Mouse (Mus musculus) hindbrain, embryonic 14.5 days (tissue): ENCODE data around the gene Gnb1. TPM values are rescaled to one million over a fixed set of nuclear protein-coding genes. Genes with fewer than 3 reads are reported as not detected.

Experiments used
- ATAC-seq: fragments of 200-750 bp; cut with Nextera tagmentation; 2 replicates; pipeline ENCODE4 v1.8.0; 2017; ENCODE audit warnings: moderate number of reproducible peaks, mild to moderate bottlenecking, moderate TSS enrichment, moderate library complexity; ENCODE audit not compliant: low FRiP score
- DNase-seq: peaks from one replicate; pipeline ENCODE4 v3.0.0-alpha.2; 2015; ENCODE audit warnings: low spot score
- H3K27ac ChIP-seq: fragments of 300-500 bp; sonication (generic); 2 replicates; pipeline ENCODE4 v1.5.1; 2014; ENCODE audit warnings: mild to moderate bottlenecking, moderate library complexity
- H3K27me3 ChIP-seq: fragments of 300-500 bp; sonication (generic); 2 replicates; pipeline ENCODE4 v1.6.1; 2014; ENCODE audit warnings: mild to moderate bottlenecking, low read length, mixed read lengths; ENCODE audit not compliant: control insufficient read depth, insufficient read depth
- H3K36me3 ChIP-seq: fragments of 300-500 bp; sonication (generic); replicated peaks from 2 replicates; pipeline ENCODE4 v1.6.1; 2014; ENCODE audit not compliant: control insufficient read depth, insufficient read depth
- H3K4me1 ChIP-seq: fragments of 300-500 bp; sonication (generic); replicated peaks from 2 replicates; pipeline ENCODE4 v1.6.1; 2014; ENCODE audit warnings: antibody characterized with exemption, low read length, mixed read lengths; ENCODE audit not compliant: control insufficient read depth, insufficient read depth
- H3K4me2 ChIP-seq: fragments of 300-500 bp; sonication (generic); replicated peaks from 2 replicates; pipeline ENCODE4 v1.6.1; 2014; ENCODE audit warnings: mild to moderate bottlenecking, moderate library complexity
- H3K4me3 ChIP-seq: fragments of 300-500 bp; sonication (generic); replicated peaks from 2 replicates; pipeline ENCODE4 v1.5.1; 2014; ENCODE audit warnings: mild to moderate bottlenecking, low read length
- H3K9ac ChIP-seq: fragments of 300-500 bp; sonication (generic); 2 replicates; pipeline ENCODE4 v1.6.1; 2014
- H3K9me3 ChIP-seq: fragments of 300-500 bp; sonication (generic); 2 replicates; pipeline ENCODE4 v1.6.1; 2016; ENCODE audit warnings: low read length; ENCODE audit not compliant: control insufficient read depth
- WGBS: fragments of 180-500 bp; shearing (Covaris S2); extraction: QIAGEN DNeasy Blood & Tissue Kit; methylation state at CpG from one replicate; pipeline ENCODE4 v1.1.7; 2014; 5-methylcytosine and 5-hydroxymethylcytosine counted together
- polyA plus RNA-seq: library from polyadenylated mRNA; unstranded; fragments of >200 nt; fragmentation: Nextera tagmentation; extraction: Ambion mirVana; gene quantifications from 2 replicates; pipeline ENCODE4 v1.2.1, GENCODE M21; 2014

Gnb1 gene
- polyA plus RNA-seq, 1 experiment from 2014 or later: 1,126 TPM

DNA sequence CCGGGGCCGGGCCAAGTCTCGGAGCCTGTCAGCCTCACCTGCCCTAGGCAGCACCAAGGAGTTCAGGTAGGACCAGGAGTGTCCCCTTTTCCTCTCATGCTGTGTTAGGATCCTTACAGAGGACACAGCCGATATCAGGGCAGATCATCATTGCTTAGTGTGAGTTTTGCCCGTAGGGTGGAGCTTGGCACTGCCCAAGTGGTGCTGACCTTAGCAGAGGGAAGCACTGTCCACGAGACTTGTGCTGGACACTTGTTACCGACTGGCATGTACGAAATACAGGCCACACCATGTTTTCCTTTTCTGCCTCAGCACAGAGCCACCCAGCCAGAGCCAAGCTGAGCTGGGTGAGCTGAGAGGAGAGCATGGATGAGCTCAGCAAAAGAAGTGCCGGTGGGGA, 86.0 kb downstream of the Gnb1 start:
- Histone ChIP-seq H3K36me3 (peaks cover 43% of the 10 kb centered on the region), H3K9me3 (no peaks in the 10 kb centered on the region), H3K9ac (no peak overlapping the region), H3K4me3 (no peak overlapping the region), H3K27me3 (no peaks in the 10 kb centered on the region), H3K4me2 (no peak overlapping the region), H3K27ac (no peak overlapping the region), H3K4me1 (no peaks in the 10 kb centered on the region)
- 94% methylated on average over 9 of the region's 9 CpGs for WGBS
- no peak for DNase-seq
- ATAC-seq: no peak

DNA sequence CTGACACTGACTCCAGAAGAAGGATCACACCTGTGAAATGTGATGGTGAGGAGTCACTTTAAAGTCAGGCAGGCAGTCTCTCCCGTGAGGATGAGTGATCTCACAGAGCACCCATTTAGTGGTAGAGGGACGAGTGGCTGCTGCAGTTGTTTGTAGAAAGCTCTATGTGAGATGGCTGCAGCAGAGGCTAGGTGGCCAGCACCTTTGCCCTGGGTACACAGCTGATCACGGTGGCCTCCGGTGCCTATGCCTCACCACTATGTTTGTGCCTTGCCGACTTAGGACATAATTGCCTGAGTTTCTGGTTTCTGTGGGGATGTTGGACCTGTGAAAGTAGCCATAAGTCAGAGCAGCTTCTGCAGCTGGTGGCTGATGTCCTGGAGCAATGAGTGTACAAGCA, 86.6 kb downstream of the Gnb1 start:
- WGBS: 87% methylated on average over 5 of the region's 5 CpGs
- H3K4me3 ChIP-seq: no peak overlapping the region
- no peaks in the 10 kb centered on the region for H3K27me3 ChIP-seq
- H3K27ac ChIP-seq: no peak overlapping the region
- H3K36me3 ChIP-seq: peaks cover 49% of the 10 kb centered on the region
- no peak overlapping the region for H3K4me2 ChIP-seq
- no peak overlapping the region for H3K9ac ChIP-seq
- H3K9me3 ChIP-seq: no peaks in the 10 kb centered on the region
- no peak for DNase-seq
- H3K4me1 ChIP-seq: no peaks in the 10 kb centered on the region
- no peak for ATAC-seq

DNA sequence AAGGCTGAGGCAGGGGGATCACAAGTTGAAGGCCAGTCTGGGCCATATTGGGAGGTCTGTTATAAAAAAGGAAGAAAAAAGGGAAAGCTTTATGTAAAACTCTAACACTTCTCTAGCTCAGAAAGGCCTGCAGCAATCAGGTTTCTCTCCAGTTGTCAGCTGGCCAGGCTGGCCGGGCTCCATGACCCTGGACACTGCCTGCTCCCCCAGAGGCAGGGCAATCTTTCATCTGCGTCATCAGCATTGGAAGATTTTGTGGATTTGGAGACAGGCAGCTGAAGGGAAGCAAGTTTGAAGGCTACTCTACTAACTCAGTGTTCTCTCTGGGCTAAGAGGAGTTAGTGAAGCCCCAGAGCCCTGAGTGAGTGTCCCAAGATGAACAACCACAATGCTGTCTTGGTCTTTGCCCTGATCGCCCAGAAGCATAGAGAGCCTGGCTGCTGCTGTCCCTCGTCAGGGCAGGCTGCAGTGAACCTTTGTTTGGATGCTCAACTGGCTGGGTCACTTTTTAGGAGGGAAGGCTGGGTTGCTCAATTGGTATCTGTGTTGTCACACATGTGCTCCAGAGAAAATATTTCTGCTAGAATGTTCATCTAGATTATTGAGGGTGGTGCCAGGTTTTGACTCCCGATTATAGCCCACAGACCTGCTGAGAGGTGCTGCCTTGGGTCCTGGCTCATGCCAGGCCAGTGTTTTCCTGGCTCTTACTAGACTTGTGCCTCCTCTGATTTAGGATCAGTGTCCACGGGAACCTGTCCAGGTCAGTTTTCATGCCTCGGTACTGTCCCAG, 87.4 kb downstream of the Gnb1 start:
- no peak for ATAC-seq
- no peak overlapping the region for H3K4me2 ChIP-seq

DNA sequence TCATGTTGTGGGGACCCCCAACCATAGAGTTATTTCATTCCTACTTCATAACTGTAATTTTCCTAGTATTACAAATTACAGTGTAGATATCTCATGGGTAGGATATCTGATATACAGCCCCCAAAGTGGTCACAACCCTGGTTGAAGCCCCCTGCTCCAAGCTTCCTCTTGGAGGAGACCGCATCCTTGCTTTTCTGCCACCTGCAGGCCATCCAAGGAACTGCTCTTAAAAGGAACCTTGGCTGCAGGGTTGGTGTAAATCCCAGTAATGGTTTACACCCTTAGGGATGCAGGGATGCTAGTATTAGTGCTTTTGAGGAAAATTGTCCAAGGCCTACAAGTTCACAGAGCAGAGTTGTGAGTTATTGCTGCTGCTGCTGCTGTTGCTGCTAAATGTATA, 89.3 kb downstream of the Gnb1 start:
- no peak for ATAC-seq
- WGBS: 29% methylated on average over 1 of the region's 1 CpGs
- H3K36me3 ChIP-seq: peaks cover 73% of the 10 kb centered on the region

More for the DNA sequence above, 87.4 kb downstream of the Gnb1 start:
- H3K27me3 ChIP-seq: no peaks in the 10 kb centered on the region
- H3K27ac ChIP-seq: no peak overlapping the region
- 92% methylated on average over 7 of the region's 7 CpGs for WGBS
- peaks cover 56% of the 10 kb centered on the region for H3K36me3 ChIP-seq
- no peak for DNase-seq
- no peaks in the 10 kb centered on the region for H3K4me1 ChIP-seq
- no peaks in the 10 kb centered on the region for H3K9me3 ChIP-seq
- H3K4me3 ChIP-seq: no peak overlapping the region
- no peak overlapping the region for H3K9ac ChIP-seq

DNA sequence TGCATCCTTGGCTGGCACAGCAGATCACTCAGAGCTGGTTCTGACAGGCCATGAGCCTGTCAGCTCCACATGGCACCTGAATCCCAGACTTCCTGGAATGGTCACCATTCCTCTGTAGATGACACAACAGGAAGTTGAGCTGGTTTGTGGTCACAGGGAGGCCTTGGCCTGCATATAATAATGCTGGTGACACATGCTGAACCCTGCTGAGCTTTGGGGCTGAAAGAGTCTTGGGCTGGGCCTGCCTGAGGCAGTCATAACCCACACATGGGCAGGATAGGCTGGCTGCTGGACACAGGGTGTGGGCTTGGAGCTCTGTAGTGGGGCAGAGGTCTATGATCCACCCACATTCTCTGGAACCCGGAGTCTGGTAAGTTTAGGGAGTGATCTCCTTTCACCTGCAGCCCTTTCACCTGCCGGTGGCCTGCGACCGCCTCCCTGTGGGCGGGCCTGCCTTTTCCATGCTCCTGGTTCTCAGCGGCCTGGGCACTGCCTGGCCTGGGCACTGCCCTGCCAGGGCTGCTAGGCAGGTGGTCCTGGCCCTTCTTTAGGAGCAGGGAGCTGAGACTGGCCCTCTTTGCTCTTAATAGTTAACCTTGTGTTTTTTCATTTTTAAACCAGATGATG, 91.2 kb downstream of the Gnb1 start:
- no peak overlapping the region for H3K4me3 ChIP-seq
- H3K27ac ChIP-seq: no peak overlapping the region
- no peaks in the 10 kb centered on the region for H3K9me3 ChIP-seq
- H3K27me3 ChIP-seq: no peaks in the 10 kb centered on the region
- H3K9ac ChIP-seq: no peak overlapping the region
- no peak overlapping the region for H3K4me2 ChIP-seq
- ATAC-seq (no peak), DNase-seq (no peak)
- peaks cover 84% of the 10 kb centered on the region for H3K36me3 ChIP-seq
- 93% methylated on average over 6 of the region's 6 CpGs for WGBS
- H3K4me1 ChIP-seq: no peaks in the 10 kb centered on the region

More for the DNA sequence above, 89.3 kb downstream of the Gnb1 start:
- H3K4me3 ChIP-seq: no peak overlapping the region
- H3K4me1 ChIP-seq: no peaks in the 10 kb centered on the region
- H3K4me2 ChIP-seq: no peak overlapping the region
- DNase-seq: peak; percentile 77
- H3K9ac ChIP-seq: no peak overlapping the region
- no peak overlapping the region for H3K27ac ChIP-seq
- H3K27me3 ChIP-seq: no peaks in the 10 kb centered on the region
- H3K9me3 ChIP-seq: no peaks in the 10 kb centered on the region

DNA sequence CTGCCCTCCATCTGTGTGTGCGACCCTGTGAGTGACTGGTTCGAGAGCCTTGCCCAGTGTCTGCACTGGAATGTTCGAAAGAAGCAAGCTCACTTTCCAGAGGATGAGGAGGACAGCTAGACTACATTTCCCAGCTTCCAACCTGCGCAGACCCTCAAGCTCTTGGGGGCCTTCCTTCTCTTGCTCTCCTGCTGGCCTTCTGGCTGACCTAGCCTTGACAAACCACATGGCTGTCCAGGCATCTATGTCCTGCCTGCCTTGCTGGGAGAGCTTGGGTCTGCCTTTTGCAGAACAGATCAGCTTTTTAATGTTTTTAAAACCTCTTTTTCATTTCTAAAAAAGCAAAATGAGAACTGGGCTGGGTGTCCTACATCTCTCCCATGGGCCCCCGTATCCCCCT, 98.2 kb downstream of the Gnb1 start:
- Histone ChIP-seq H3K4me1 (no peaks in the 10 kb centered on the region), H3K4me2 (no peak overlapping the region), H3K9me3 (no peaks in the 10 kb centered on the region), H3K27me3 (no peaks in the 10 kb centered on the region), H3K9ac (no peak overlapping the region), H3K27ac (no peak overlapping the region), H3K36me3 (peaks cover 70% of the 10 kb centered on the region), H3K4me3 (no peak overlapping the region)
- WGBS: 92% methylated on average over 5 of the region's 5 CpGs
- DNase-seq (no peak), ATAC-seq (no peak)

DNA sequence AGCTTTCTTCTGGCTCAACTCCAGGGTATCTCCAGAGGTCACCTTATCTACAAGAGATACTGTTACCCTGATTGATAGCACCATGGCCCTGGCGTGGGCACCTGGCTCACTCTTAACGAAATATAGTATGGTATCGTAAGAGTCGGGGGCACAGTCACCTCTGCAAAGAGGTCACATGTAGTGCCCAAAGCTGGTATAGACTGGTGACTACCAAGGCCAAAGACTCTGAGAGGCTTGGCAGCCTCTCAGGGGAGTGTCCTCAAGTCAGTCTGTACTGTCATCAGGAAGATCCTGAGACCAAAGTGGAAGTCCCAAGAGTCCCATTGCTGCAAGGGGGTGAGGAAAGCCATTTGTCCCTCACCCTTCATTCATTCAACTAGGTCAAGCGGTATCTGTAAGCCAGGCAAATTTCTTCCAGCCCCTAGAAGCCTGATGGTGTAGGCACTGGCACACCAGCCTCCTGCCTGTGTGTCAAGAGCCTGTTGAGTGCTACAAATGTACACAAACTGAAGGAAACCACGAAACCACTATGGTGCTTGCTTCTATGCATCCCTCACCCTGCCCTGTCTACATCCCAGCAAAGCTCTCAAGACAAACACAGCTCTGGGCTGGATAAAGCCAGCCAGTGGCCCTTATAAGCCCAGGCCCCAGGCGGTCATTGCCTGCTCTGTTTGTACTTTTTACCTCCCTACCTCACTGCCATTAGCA, 100.0 kb downstream of the Gnb1 start:
- DNase-seq: no peak

DNA sequence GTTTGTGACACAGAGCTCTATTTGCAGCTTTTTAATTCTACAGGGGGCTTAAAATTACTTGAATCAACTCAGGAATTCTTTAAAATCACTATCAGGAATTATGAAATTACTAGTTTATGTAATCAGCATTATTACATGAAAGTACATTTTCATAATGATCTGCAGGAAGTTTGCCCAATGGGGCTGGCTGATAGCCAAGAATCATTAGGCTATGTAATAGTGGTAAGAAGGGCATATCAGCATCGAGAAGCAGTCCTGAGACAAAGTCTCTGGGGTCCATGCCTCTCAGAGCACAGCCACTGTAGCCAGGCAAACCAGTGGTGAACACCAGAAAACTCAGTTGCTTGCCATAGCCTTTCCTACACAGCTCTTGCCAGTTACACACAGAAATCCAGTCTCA, 102.6 kb downstream of the Gnb1 start:
- no peak for DNase-seq

More for the DNA sequence above, 100.0 kb downstream of the Gnb1 start:
- no peak for ATAC-seq
- no peaks in the 10 kb centered on the region for H3K27me3 ChIP-seq
- H3K27ac ChIP-seq: no peak overlapping the region
- H3K4me1 ChIP-seq: no peaks in the 10 kb centered on the region
- no peaks in the 10 kb centered on the region for H3K9me3 ChIP-seq
- H3K9ac ChIP-seq: no peak overlapping the region
- WGBS: 90% methylated on average over 7 of the region's 7 CpGs
- H3K36me3 ChIP-seq: peaks cover 52% of the 10 kb centered on the region
- H3K4me3 ChIP-seq: no peak overlapping the region
- no peak overlapping the region for H3K4me2 ChIP-seq

DNA sequence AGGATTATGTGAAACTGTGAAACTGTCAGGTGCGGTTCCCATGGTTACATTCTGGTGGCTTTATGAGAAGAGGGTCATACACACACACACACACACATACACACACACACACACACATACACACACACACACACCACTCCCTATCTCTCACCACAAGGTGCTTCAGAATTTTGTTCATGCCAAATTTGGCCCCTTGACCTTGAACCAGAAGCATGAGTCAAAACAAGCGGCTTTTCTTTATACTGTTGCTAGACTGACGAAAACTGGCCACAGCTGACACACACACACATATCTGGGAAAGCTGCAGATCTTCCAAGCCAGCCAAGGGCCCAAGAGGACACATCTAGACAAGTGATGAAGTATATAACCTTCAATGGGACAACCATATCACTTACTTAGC, 104.6 kb downstream of the Gnb1 start:
- DNase-seq (no peak), ATAC-seq (no peak)
- H3K36me3 ChIP-seq: peaks cover 6% of the 10 kb centered on the region; the same call in 1 of the 2 replicates
- no peak overlapping the region for H3K27ac ChIP-seq
- no peak overlapping the region for H3K4me3 ChIP-seq
- H3K9ac ChIP-seq: no peak overlapping the region
- no peaks in the 10 kb centered on the region for H3K27me3 ChIP-seq
- H3K9me3 ChIP-seq: no peaks in the 10 kb centered on the region
- WGBS: 86% methylated on average over 3 of the region's 3 CpGs
- no peak overlapping the region for H3K4me2 ChIP-seq
- 0 out of 2 replicates have a peak, but pooled peaks cover 4% of the 10 kb centered on the region for H3K4me1 ChIP-seq

More for the DNA sequence above, 102.6 kb downstream of the Gnb1 start:
- ATAC-seq: no peak
- H3K4me1 ChIP-seq: no peaks in the 10 kb centered on the region
- H3K4me2 ChIP-seq: no peak overlapping the region
- H3K27me3 ChIP-seq: no peaks in the 10 kb centered on the region
- H3K4me3 ChIP-seq: no peak overlapping the region
- no peak overlapping the region for H3K9ac ChIP-seq
- peaks cover 26% of the 10 kb centered on the region for H3K36me3 ChIP-seq
- H3K27ac ChIP-seq: no peak overlapping the region
- 60% methylated on average over 1 of the region's 1 CpGs for WGBS
- H3K9me3 ChIP-seq: no peaks in the 10 kb centered on the region
